Mouse (Mus musculus): Measurements from ENCODE around the gene Prickle3.

Gene Prickle3

GRCm38 (mm10) chrX:7657221-7657639 lies at the start of gene Prickle3:
Gene Prickle3 (plus strand): TSS chrX:7657260.
- DNase-seq: peak; percentile 73 to 76

DNA sequence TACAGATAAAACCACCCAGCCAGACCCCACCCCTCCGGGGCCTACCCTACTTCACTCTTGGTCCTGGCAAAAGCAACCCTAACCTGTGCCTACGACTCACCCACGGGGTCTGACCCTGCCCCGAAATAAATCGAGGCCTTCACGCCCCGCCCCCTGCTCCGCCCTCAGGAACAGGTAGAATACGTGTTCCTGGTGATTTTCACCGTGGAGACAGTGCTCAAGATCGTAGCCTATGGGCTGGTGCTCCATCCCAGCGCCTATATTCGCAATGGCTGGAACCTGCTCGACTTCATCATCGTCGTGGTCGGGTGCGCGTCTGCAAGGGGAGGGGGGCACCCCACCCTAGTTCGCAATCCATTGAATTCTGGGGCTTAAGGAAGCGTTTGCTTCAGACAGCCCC lies 47.0 kb upstream of the Prickle3 start:
- DNase-seq: no peak

- no peak for DNase-seq
These were observed 46.4 kb upstream of the Prickle3 start for GRCm38 (mm10) chrX:7610536-7611258.

DNA sequence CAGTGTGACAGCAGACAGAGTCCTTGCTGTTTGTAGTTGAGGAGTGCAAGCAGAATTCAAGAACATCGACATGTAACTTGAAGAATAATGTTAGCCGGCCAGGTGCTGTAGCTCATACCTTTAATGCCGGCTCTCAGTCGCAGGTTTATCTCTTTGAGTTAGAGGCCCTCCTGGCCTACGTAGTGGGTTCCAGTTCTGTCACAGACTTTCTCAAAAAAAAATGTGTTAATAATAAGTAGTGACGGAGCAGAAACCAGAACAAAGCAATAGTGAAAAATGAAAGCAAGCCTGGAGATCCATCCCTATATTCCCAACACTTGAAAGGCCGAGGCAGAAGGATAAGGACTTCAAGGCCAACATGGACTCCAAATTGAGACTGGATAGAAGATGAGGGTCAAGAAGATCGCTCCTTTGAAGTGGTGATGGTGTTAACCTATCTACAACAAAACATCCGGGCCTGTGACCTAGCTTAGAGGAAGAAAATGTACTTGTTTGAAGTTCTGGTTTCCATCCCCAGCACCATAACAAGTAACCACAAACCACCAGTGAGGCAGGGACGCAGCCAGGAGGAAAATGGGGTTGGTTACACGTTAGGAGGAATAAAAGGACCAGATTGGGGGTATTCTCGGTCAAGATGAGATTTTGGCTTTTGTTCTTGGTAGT lies 39.0 kb upstream of the Prickle3 start:
- DNase-seq: no peak

- DNase-seq: no peak
These were observed 24.5 kb upstream of the Prickle3 start for GRCm38 (mm10) chrX:7632560-7632959.

DNA sequence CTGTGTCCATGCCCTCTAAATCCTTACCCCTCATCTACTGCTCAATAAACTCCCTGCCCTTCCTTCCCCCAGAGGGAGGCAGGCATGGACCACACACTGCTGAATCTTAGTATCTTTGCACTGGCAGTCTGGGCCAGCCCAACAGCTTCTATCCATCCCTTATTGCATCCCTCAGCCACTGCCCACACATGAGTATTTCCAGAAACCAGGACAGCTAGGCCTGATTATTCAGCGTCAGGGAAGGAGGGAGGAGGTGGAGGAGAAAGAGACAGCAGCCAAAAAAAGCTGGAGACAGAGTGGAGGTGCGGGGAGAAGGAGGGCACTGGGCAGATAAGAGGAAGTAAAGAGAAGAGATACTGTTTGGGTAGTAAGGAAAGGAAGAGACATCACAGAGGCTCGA lies 22.0 kb upstream of the Prickle3 start:
- DNase-seq: no peak

- DNase-seq: peak; percentile 66 to 71
These were observed 18.5 kb upstream of the Prickle3 start, which contains the start of gene Syp for GRCm38 (mm10) chrX:7638401-7639091. Gene Syp (plus strand): TSS chrX:7638471.

GRCm38 (mm10) chrX:7639536-7640325 lies 17.3 kb upstream of the Prickle3 start:
- no peak for DNase-seq

DNA sequence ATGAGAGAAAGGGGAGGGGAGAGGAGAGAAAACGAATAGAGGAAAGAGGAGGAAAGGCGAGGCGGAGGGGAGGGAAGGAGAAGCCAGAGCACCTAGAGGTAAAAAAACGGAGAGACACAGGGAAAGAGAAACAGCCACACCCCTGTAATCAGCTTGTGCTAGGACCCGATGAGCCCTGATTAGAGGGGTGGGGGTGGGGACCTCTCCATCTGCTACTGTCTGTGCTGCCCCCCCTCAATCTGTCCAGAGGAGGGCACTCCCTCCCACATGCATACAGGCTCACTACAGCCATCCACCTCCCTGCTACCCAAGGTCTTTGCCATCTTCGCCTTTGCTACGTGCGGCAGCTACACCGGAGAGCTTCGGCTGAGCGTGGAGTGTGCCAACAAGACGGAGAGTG lies 16.3 kb upstream of the Prickle3 start:
- no peak for DNase-seq

GRCm38 (mm10) chrX:7645349-7645748 lies 11.7 kb upstream of the Prickle3 start:
- DNase-seq: peak; percentile 75 to 81

GRCm38 (mm10) chrX:7648671-7649304 lies 8.3 kb upstream of the Prickle3 start:
- peak; percentile 90 to 93 for DNase-seq

DNA sequence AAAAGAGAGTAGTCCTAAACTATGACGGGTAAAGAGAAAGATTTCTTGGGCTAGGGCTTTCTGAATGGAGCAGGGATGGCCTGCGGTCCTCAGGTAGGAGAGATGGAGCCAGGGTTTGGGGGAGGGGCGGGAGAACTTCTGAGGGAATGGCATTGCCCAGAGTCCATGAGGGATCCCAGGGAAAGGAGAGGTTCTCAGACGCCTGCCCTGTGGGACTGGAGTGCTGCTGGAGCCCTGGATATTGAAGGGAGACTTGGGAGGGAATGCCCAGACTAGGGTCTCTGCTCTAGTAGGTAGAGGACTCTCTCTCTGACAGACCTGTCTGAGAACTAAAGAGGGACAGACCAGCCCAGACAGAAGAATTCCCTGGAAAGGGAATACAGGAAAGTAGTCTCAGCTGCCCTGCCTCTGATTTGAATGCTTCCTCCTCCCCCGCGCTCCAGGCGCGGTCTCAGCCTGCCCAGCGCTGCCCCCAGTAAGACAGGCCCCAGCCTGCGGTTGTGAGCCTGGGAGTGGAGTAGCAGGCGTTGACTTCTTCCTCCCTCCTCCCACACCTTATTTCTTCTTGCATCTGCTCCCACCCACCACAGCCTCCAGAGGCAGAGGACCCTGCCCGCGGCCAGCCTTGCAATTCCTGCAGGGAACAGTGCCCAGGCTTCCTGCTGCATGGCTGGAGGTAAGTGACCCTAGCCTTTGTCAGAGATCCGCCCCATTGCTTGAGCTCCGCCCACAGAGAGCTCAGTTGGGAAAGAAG lies 1.1 kb downstream of the Prickle3 start:
- DNase-seq: peak; percentile 64 to 68

- no peak for DNase-seq
These were observed 1.9 kb downstream of the Prickle3 start for GRCm38 (mm10) chrX:7658785-7659589.

GRCm38 (mm10) chrX:7661086-7661485 lies 4.0 kb downstream of the Prickle3 start:
- no peak for DNase-seq

DNA sequence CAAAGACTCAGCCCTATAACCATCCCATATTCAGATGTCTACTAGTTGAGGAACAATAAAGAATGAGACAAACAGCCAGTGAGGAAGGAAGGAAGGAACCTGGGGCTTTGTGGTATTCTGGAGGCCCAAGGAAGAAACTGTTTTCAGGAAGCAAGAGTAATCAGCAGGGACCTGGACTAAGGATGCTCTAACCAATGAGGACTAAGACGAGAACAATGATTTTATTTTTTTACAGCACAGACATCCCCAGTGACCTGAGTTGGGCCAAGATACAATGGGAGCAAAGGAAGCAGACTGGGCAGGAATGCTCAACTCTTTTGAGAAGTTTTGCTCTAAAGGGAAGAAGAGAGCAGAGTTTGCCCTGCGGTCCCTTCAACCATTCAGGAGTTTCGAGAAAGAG lies 5.9 kb downstream of the Prickle3 start:
- no peak for DNase-seq

- no peak for DNase-seq
These were observed 7.7 kb downstream of the Prickle3 start for GRCm38 (mm10) chrX:7664791-7665190.

GRCm38 (mm10) chrX:7665739-7666502 lies 8.9 kb downstream of the Prickle3 start:
- DNase-seq: no peak

GRCm38 (mm10) chrX:7670390-7670881 lies 13.4 kb downstream of the Prickle3 start:
- DNase-seq: peak; percentile 83 to 85

DNA sequence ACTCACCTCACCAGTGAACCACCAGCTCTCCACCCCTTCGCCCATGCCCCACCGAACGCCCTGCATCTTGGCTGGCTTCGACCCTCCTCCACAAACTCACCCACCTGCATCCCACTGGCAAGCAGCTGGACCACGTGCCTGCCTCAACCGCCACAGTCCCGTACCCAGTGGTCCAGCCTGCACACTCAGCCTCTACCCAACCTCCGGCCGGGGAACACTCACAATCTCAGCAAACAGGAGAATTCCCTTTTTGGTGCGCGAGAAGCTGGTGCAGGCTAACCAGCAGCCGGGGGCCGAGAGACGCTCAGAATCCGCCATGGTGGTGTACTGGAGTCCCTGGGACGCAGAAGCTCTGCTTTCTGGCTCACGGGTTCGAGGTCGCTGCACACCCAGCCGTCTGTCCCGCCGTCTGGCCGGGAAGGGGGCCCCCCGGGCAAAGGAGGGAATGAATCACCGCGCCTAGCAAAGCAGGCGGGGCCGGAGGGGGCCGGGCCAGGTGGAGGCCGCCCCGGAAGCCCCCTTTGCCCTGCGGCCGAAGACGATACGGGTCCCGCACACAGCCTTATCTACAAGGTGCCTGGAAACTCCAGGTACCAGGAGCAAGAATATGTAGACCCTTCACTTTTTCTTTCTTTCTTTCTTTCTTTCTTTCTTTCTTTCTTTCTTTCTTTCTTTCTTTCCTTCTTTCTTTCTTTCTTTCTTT lies 14.0 kb downstream of the Prickle3 start, which contains the start of gene Plp2:
Gene Plp2 (minus strand): TSS at position 470 of the 703 bp plus-strand sequence.
- DNase-seq: peak; percentile 53 to 61

Measured in lung, adult 18-20 months (tissue).